8 mouse cellular contexts compared by ENCODE assay signal in the genomic region with DNA sequence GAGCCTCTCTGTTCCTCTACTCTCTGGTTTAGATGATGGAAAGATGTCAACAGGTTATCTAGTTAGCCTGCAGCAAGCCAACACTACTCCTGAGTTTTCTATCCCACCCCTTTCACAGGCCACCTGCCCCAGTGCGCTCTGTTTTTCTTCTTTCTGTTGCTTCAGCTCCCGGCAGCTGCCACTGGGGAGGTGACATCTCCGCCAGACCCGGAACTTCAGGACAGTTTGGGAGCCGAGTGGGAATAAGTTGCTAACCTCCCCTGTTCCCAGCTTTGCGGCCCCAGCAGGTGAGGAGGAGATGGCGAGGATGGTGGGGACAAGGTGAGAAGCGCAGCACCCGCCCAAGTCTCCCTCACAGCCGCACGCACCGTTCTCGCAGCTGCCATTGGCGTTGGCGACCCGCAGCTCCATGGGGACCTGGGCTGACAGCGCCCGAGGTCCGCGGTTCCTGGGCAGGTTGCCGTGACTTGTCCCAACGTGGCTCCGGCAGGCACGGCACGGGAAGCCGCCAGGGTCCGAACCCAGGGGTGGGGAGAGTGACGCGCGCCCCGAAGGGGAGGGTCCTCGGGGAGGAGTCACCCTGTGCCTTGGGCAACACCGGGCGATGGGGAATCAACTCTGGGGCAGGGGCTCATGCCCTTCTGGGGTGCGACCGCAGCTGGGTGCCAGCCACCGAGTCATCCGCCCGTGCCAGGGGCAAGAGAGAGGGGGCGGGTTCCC. TPM values are rescaled to one million over a fixed set of nuclear protein-coding genes. Genes with fewer than 3 reads are reported as not detected.
DNase-seq lines count a peak whose midpoint lies in the region; ATAC-seq and TF ChIP-seq lines count a peak whose summit lies in the region.

A gene (minus strand): TSS at position 643 of the 720 bp plus-strand sequence.

- no peaks in the 10 kb centered on the region for H3K79me2 ChIP-seq in liver, adult 2 months (ENCODE audit: control insufficient read depth, insufficient read depth, low read length)

- no peak for ATAC-seq in erythroblast, adult 5-6 weeks (replicated peaks; ENCODE audit: low FRiP score, poor library complexity, severe bottlenecking)
- ATAC-seq in heart, embryonic 16.5 days (replicated peaks; ENCODE audit: extremely low read depth, insufficient read depth, low FRiP score) = peak; percentile 75; the same call in 1 of the 2 replicates
- ATAC-seq in neural tube, embryonic 14.5 days (ENCODE audit: low read depth) = 0 out of 2 replicates have a peak, but pooled peaks have one; percentile 44

- DNase-seq in testis, postnatal 14 days (ENCODE audit: low spot score) = no peak
- DNase-seq in liver, adult 2 months (ENCODE audit: extremely low read depth, low read depth, low spot score) = no peak
- DNase-seq in frontal cortex, postnatal 36 days (ENCODE audit: low spot score in 2 of 2) = no peak

- no peak for TF ChIP-seq POLR2A in testis, adult 2 months (IDR thresholded peaks at IDR 0.05; ENCODE audit: control insufficient read depth, low read depth, low read length)
- no peak for TF ChIP-seq POLR2A in liver, adult 2 months (IDR thresholded peaks at IDR 0.05; ENCODE audit: extremely low read depth, insufficient read depth, low read length)

- H3K9ac ChIP-seq in heart, embryonic 16.5 days (ENCODE audit: low read length) = peak within 1 kb of the TSS; percentile 75
- H3K9ac ChIP-seq in liver, adult 2 months (ENCODE audit: low read depth, low read length) = no peak within 1 kb of the TSS
- H3K9ac ChIP-seq in neural tube, embryonic 14.5 days (replicated peaks; ENCODE audit: low read depth, low read length) = peak within 1 kb of the TSS; percentile 39

- whole genome bisulfite sequencing in heart, embryonic 16.5 days = 1% methylated on average over 40 of the region's 40 CpGs
- WGBS in liver, adult 2 months = 3% methylated on average over 40 of the region's 40 CpGs
- 2% methylated on average over 40 of the region's 40 CpGs for WGBS in neural tube, embryonic 14.5 days

- peak within 1 kb of the TSS; percentile 11 for H3K4me3 ChIP-seq in erythroblast, embryonic 14.5 days (replicated peaks)
- H3K4me3 ChIP-seq in testis, adult 2 months (ENCODE audit: control insufficient read depth, low read depth, low read length) = peak within 1 kb of the TSS; percentile 15
- peak within 1 kb of the TSS; percentile 72 for H3K4me3 ChIP-seq in heart, embryonic 16.5 days (ENCODE audit: low read length)
- peak within 1 kb of the TSS; percentile 41; the same call in 1 of the 2 replicates for H3K4me3 ChIP-seq in liver, adult 2 months (ENCODE audit: insufficient read depth, low read depth, low read length)
- peak within 1 kb of the TSS; percentile 37 for H3K4me3 ChIP-seq in neural tube, embryonic 14.5 days (ENCODE audit: low read depth, low read length)

- H3K4me2 ChIP-seq in heart, embryonic 16.5 days (ENCODE audit: low read depth, low read length) = peak within 1 kb of the TSS; percentile 98
- H3K4me2 ChIP-seq in neural tube, embryonic 14.5 days (ENCODE audit: low read depth, low read length) = peak within 1 kb of the TSS; percentile 76

- peaks cover 31% of the 10 kb centered on the region for H3K27me3 ChIP-seq in erythroblast, embryonic 14.5 days (ENCODE audit: control insufficient read depth)
- H3K27me3 ChIP-seq in testis, adult 2 months (ENCODE audit: control insufficient read depth, insufficient read depth, low read length) = no peaks in the 10 kb centered on the region
- no peaks in the 10 kb centered on the region for H3K27me3 ChIP-seq in heart, embryonic 16.5 days (ENCODE audit: control insufficient read depth, insufficient read depth, low read length)
- H3K27me3 ChIP-seq in liver, adult 2 months (ENCODE audit: control insufficient read depth, insufficient read depth, low read length) = peaks cover 5% of the 10 kb centered on the region
- H3K27me3 ChIP-seq in neural tube, embryonic 14.5 days (ENCODE audit: control insufficient read depth, insufficient read depth, low read length) = no peaks in the 10 kb centered on the region

- H3K9me3 ChIP-seq in erythroblast, embryonic 14.5 days (ENCODE audit: control insufficient read depth, low read length) = no peaks in the 10 kb centered on the region
- H3K9me3 ChIP-seq in heart, embryonic 16.5 days (replicated peaks; ENCODE audit: control insufficient read depth, low read length) = no peaks in the 10 kb centered on the region
- H3K9me3 ChIP-seq in neural tube, embryonic 14.5 days (ENCODE audit: control insufficient read depth, low read length) = no peaks in the 10 kb centered on the region

- H3K27ac ChIP-seq in testis, adult 2 months (ENCODE audit: control insufficient read depth, insufficient read depth, low read depth, low read length) = no peak within 1 kb of the TSS
- H3K27ac ChIP-seq in heart, embryonic 16.5 days (ENCODE audit: low read length) = no peak within 1 kb of the TSS
- H3K27ac ChIP-seq in liver, adult 2 months (replicated peaks; ENCODE audit: insufficient read depth, low read depth, low read length) = no peak within 1 kb of the TSS
- no peak within 1 kb of the TSS for H3K27ac ChIP-seq in neural tube, embryonic 14.5 days (ENCODE audit: low read depth, low read length)

- H3K36me3 ChIP-seq in erythroblast, embryonic 14.5 days (ENCODE audit: control insufficient read depth) = no peaks in the 10 kb centered on the region
- no peaks in the 10 kb centered on the region for H3K36me3 ChIP-seq in testis, adult 2 months (ENCODE audit: control insufficient read depth, insufficient read depth, low read length)
- H3K36me3 ChIP-seq in heart, embryonic 16.5 days (ENCODE audit: control insufficient read depth, insufficient read depth) = no peaks in the 10 kb centered on the region
- no peaks in the 10 kb centered on the region for H3K36me3 ChIP-seq in liver, adult 2 months (ENCODE audit: control insufficient read depth, insufficient read depth, low read length)
- H3K36me3 ChIP-seq in neural tube, embryonic 14.5 days (ENCODE audit: control insufficient read depth, insufficient read depth, low read length) = no peaks in the 10 kb centered on the region

- no peak for TF ChIP-seq CTCF in testis, adult 2 months (IDR thresholded peaks at IDR 0.05; ENCODE audit: control insufficient read depth, insufficient read depth, insufficient replicate concordance, low read depth, low read length)
- no peak for TF ChIP-seq CTCF in liver, adult 2 months (IDR thresholded peaks at IDR 0.05; ENCODE audit: low read depth, low read length)

- H3K4me1 ChIP-seq in erythroblast, embryonic 14.5 days (ENCODE audit: control insufficient read depth) = no peaks in the 10 kb centered on the region
- H3K4me1 ChIP-seq in testis, adult 2 months (ENCODE audit: control insufficient read depth, insufficient read depth, low read length) = no peaks in the 10 kb centered on the region
- peaks cover 4% of the 10 kb centered on the region; the same call in 1 of the 2 replicates for H3K4me1 ChIP-seq in heart, embryonic 16.5 days (ENCODE audit: control insufficient read depth, insufficient read depth, low read length)
- H3K4me1 ChIP-seq in liver, adult 2 months (ENCODE audit: control insufficient read depth, insufficient read depth, low read length) = no peaks in the 10 kb centered on the region
- no peaks in the 10 kb centered on the region for H3K4me1 ChIP-seq in neural tube, embryonic 14.5 days (ENCODE audit: control insufficient read depth, insufficient read depth, low read length)

RNA-seq across cellular contexts. Expression of the gene that starts here (rescaled TPM):
- not detected in 2 replicates for polyA plus RNA-seq in erythroblast, embryonic 14.5 days (2012)
- not detected in 2 replicates for total RNA-seq in erythroblast, adult 5-6 weeks (2015; ENCODE audit: low replicate concordance)
- total RNA-seq in erythroblast, adult 5-6 weeks (2017; ENCODE audit: low replicate concordance) = not detected in 2 replicates
- 0.07 and 0.25 TPM in 2 replicates for polyA plus RNA-seq in testis, adult 2 months (2012; rRNA removed)
- polyA plus RNA-seq in heart, embryonic 16.5 days (2015; fragmentation: Nextera tagmentation; extraction: Ambion mirVana) = 4.0 and 4.9 TPM in 2 replicates
- total RNA-seq in liver, adult 2 months (2014; rRNA removed) = not detected in 2 replicates
- 0.02 TPM in 1 of 2 replicates, not detected in the other for polyA plus RNA-seq in liver, adult 2 months (2012; rRNA removed)
- polyA plus RNA-seq in neural tube, embryonic 14.5 days (2014; fragmentation: Nextera tagmentation; extraction: Ambion mirVana) = 0.22 TPM in 1 of 2 replicates, not detected in the other

Comparison
In these comparisons a context has a peak if more than half of its experiments do, and no peak if none do; other contexts are left out.
1. Peak in ATAC-seq, H3K4me3 ChIP-seq, H3K9ac ChIP-seq and H3K4me2 ChIP-seq in neural tube, embryonic 14.5 days; RNA of the gene not detected or under 1 TPM.
2. H3K4me3 ChIP-seq: peak in every context shown above with its lines; median percentile 72 in heart, embryonic 16.5 days; 41 in liver, adult 2 months; 37 in neural tube, embryonic 14.5 days; 15 in testis, adult 2 months; 11 in erythroblast, embryonic 14.5 days.